Mouse (Mus musculus): ENCODE data around the gene Cxcl16. TPM values are rescaled to one million over a fixed set of nuclear protein-coding genes. Genes with fewer than 3 reads are reported as not detected.
A peak's percentile ranks its signal among the peaks of the same experiment; 100 is the strongest.

The Cxcl16 gene
- polyA plus RNA-seq, 1 experiment: 16.6 TPM

DNA sequence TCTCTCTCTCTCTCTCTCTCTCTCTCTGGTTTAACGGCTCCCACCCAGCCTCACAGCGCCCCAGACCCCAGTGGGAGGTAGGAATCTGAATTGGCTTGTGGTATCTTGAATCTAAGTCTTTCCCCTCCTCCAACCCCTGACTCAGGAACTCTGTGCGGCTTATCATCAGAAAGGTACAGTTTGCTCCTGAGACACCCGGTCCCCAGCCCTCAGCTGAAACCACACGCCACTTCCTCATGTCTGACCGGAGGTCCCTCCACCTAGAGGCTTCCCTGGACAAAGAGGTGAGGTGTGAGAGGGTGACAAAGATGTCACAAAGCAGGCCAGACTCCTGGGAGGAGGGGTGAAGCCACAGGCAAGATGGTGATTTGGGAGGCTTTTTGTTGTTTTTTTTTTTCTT is 22.4 kb downstream of the Cxcl16 start:
- Histone ChIP-seq H3K27ac (ENCODE audit: insufficient read depth, low read length) (no peak overlapping the region), H3K4me1 (ENCODE audit: control insufficient read depth, insufficient read depth, low read length) (peaks cover 3% of the 10 kb centered on the region), H3K9me3 (replicated peaks; ENCODE audit: control insufficient read depth, insufficient read depth, low read length, poor library complexity, severe bottlenecking) (no peaks in the 10 kb centered on the region), H3K4me3 (ENCODE audit: low read depth, low read length) (no peak overlapping the region), H3K27me3 (ENCODE audit: control insufficient read depth, insufficient read depth, low read length, poor library complexity, severe bottlenecking) (no peaks in the 10 kb centered on the region), H3K36me3 (ENCODE audit: control insufficient read depth, insufficient read depth, low read length, poor library complexity, severe bottlenecking) (peaks cover 43% of the 10 kb centered on the region), H3K9ac (ENCODE audit: low read depth, poor library complexity, severe bottlenecking) (no peak overlapping the region)
- TF ChIP-seq CTCF (IDR thresholded peaks at IDR 0.05; ENCODE audit: low read depth, low read length) (no peak), POLR2A (IDR thresholded peaks at IDR 0.05; ENCODE audit: insufficient read depth, low read length) (no peak), EP300 (IDR thresholded peaks at IDR 0.05; ENCODE audit: insufficient read depth, low read depth, low read length) (no peak)

DNA sequence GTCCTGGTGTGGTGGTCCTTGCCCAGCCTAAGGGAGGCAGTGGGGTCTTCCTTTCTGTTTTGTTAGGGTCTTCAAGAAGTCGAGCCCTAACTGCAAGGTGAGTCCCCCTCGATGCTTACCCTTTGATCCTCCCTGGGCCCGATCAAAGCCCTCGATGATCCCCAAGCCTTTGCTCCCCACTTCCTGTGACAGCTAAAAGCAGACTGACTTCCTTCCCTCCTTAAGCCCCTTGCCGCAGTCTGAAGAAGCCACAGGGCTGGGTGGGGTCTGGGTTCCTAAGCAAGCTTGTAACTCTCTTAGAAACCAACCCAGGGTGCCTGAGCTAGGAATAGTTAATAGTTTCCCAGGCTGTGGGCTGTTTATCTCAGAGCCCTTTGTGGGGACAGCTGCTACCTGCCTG is 24.3 kb downstream of the Cxcl16 start:
- no peak overlapping the region for H3K9ac ChIP-seq (ENCODE audit: low read depth, poor library complexity, severe bottlenecking)
- H3K9me3 ChIP-seq (replicated peaks; ENCODE audit: control insufficient read depth, insufficient read depth, low read length, poor library complexity, severe bottlenecking): no peaks in the 10 kb centered on the region
- no peak for TF ChIP-seq EP300 (IDR thresholded peaks at IDR 0.05; ENCODE audit: insufficient read depth, low read depth, low read length)
- TF ChIP-seq POLR2A (IDR thresholded peaks at IDR 0.05; ENCODE audit: insufficient read depth, low read length): no peak
- no peak for TF ChIP-seq CTCF (IDR thresholded peaks at IDR 0.05; ENCODE audit: low read depth, low read length)
- H3K27ac ChIP-seq (ENCODE audit: insufficient read depth, low read length): no peak overlapping the region
- no peak overlapping the region for H3K4me3 ChIP-seq (ENCODE audit: low read depth, low read length)
- peaks cover 38% of the 10 kb centered on the region for H3K36me3 ChIP-seq (ENCODE audit: control insufficient read depth, insufficient read depth, low read length, poor library complexity, severe bottlenecking)
- peaks cover 3% of the 10 kb centered on the region for H3K4me1 ChIP-seq (ENCODE audit: control insufficient read depth, insufficient read depth, low read length)
- no peaks in the 10 kb centered on the region for H3K27me3 ChIP-seq (ENCODE audit: control insufficient read depth, insufficient read depth, low read length, poor library complexity, severe bottlenecking)

DNA sequence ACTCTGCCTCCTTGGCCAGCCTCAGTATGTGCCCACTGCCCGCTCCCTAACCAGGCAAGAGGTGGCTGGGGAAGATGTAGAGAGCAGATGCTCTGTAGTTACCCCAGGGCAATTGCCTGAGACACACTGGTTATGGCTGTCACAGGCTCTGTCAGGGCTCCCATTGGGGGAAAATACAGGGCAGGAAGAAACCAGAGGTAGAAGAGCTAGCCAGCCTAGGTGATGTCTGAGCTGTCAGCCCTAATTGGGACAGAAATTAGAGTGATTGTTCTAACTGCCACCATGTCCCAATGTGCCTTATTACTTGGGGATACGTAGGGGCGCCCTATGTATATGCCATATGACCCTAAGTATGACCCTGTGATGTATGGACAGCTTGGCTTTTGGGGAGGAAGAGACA is 25.8 kb downstream of the Cxcl16 start:
- H3K4me3 ChIP-seq (ENCODE audit: low read depth, low read length): no peak overlapping the region

DNA sequence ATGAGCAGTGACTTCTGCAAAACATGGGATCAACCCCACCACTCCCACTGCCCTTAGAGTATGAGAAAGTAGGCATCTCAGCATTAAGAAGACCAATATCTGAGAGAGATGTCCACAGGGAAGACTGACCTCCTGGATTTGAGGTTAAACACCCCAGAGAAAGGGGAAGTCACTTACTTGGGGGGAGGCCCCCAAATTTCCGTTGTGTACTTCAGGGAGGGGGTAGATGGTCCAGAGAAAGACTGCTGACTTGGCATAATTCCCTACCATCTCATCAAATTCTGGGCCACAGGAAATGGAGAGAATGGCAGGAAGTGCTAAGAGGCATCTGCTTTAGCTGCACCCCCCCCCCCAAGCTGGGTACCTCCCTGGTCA is 26.2 kb downstream of the Cxcl16 start:
- TF ChIP-seq POLR2A (IDR thresholded peaks at IDR 0.05; ENCODE audit: insufficient read depth, low read length) (no peak), EP300 (IDR thresholded peaks at IDR 0.05; ENCODE audit: insufficient read depth, low read depth, low read length) (no peak), CTCF (IDR thresholded peaks at IDR 0.05; ENCODE audit: low read depth, low read length) (no peak)
- H3K4me1 ChIP-seq (ENCODE audit: control insufficient read depth, insufficient read depth, low read length): peaks cover 3% of the 10 kb centered on the region
- H3K9ac ChIP-seq (ENCODE audit: low read depth, poor library complexity, severe bottlenecking): peak overlapping the region; percentile 86
- H3K4me3 ChIP-seq (ENCODE audit: low read depth, low read length): no peak overlapping the region
- H3K27me3 ChIP-seq (ENCODE audit: control insufficient read depth, insufficient read depth, low read length, poor library complexity, severe bottlenecking): no peaks in the 10 kb centered on the region
- H3K9me3 ChIP-seq (replicated peaks; ENCODE audit: control insufficient read depth, insufficient read depth, low read length, poor library complexity, severe bottlenecking): no peaks in the 10 kb centered on the region
- no peak overlapping the region for H3K27ac ChIP-seq (ENCODE audit: insufficient read depth, low read length)
- peaks cover 22% of the 10 kb centered on the region for H3K36me3 ChIP-seq (ENCODE audit: control insufficient read depth, insufficient read depth, low read length, poor library complexity, severe bottlenecking)

More for the DNA sequence above, 25.8 kb downstream of the Cxcl16 start:
- TF ChIP-seq EP300 (IDR thresholded peaks at IDR 0.05; ENCODE audit: insufficient read depth, low read depth, low read length) (no peak), CTCF (IDR thresholded peaks at IDR 0.05; ENCODE audit: low read depth, low read length) (no peak), POLR2A (IDR thresholded peaks at IDR 0.05; ENCODE audit: insufficient read depth, low read length) (no peak)
- no peaks in the 10 kb centered on the region for H3K27me3 ChIP-seq (ENCODE audit: control insufficient read depth, insufficient read depth, low read length, poor library complexity, severe bottlenecking)
- no peak overlapping the region for H3K9ac ChIP-seq (ENCODE audit: low read depth, poor library complexity, severe bottlenecking)
- no peak overlapping the region for H3K27ac ChIP-seq (ENCODE audit: insufficient read depth, low read length)
- peaks cover 3% of the 10 kb centered on the region for H3K4me1 ChIP-seq (ENCODE audit: control insufficient read depth, insufficient read depth, low read length)
- peaks cover 23% of the 10 kb centered on the region for H3K36me3 ChIP-seq (ENCODE audit: control insufficient read depth, insufficient read depth, low read length, poor library complexity, severe bottlenecking)
- no peaks in the 10 kb centered on the region for H3K9me3 ChIP-seq (replicated peaks; ENCODE audit: control insufficient read depth, insufficient read depth, low read length, poor library complexity, severe bottlenecking)

DNA sequence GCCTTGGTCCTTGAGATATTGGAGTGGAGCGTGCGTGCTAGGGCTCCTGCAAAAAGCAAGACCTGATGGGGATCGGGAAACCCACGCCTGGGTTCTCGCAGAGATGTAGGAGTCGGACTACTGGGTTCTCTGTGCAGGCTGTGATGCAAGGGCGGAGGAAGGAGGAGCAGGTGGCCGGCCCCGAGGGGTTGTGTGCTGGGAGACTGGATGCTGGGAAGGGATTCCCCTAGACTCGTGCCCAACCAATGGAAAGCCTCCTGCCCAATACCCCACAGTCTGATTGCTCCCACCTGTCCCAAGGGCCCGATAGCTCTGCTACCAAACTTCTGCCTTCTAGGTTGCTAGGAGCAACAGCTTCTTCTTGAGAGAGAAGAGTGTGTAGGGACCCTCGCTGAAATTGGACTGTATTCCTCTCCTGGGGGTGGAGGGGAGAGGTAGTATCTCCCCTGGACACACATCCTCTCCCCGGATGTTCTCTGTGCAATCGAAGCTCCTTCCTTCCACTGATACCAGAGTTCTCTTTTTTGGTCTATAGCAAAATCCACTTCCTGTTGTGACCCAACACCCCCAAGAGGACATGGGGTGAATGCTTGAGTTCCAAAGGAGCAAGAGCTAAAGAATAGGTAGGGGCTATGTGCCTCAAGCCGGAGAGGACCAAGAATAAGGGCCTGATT is 26.8 kb downstream of the Cxcl16 start:
- peaks cover 18% of the 10 kb centered on the region for H3K36me3 ChIP-seq (ENCODE audit: control insufficient read depth, insufficient read depth, low read length, poor library complexity, severe bottlenecking)
- H3K27ac ChIP-seq (ENCODE audit: insufficient read depth, low read length): no peak overlapping the region
- no peaks in the 10 kb centered on the region for H3K9me3 ChIP-seq (replicated peaks; ENCODE audit: control insufficient read depth, insufficient read depth, low read length, poor library complexity, severe bottlenecking)
- no peak for TF ChIP-seq CTCF (IDR thresholded peaks at IDR 0.05; ENCODE audit: low read depth, low read length)
- TF ChIP-seq EP300 (IDR thresholded peaks at IDR 0.05; ENCODE audit: insufficient read depth, low read depth, low read length): no peak
- TF ChIP-seq POLR2A (IDR thresholded peaks at IDR 0.05; ENCODE audit: insufficient read depth, low read length): no peak
- no peaks in the 10 kb centered on the region for H3K27me3 ChIP-seq (ENCODE audit: control insufficient read depth, insufficient read depth, low read length, poor library complexity, severe bottlenecking)
- H3K4me1 ChIP-seq (ENCODE audit: control insufficient read depth, insufficient read depth, low read length): peaks cover 2% of the 10 kb centered on the region
- H3K9ac ChIP-seq (ENCODE audit: low read depth, poor library complexity, severe bottlenecking): peak overlapping the region; percentile 86
- H3K4me3 ChIP-seq (ENCODE audit: low read depth, low read length): peak overlapping the region; percentile 68

DNA sequence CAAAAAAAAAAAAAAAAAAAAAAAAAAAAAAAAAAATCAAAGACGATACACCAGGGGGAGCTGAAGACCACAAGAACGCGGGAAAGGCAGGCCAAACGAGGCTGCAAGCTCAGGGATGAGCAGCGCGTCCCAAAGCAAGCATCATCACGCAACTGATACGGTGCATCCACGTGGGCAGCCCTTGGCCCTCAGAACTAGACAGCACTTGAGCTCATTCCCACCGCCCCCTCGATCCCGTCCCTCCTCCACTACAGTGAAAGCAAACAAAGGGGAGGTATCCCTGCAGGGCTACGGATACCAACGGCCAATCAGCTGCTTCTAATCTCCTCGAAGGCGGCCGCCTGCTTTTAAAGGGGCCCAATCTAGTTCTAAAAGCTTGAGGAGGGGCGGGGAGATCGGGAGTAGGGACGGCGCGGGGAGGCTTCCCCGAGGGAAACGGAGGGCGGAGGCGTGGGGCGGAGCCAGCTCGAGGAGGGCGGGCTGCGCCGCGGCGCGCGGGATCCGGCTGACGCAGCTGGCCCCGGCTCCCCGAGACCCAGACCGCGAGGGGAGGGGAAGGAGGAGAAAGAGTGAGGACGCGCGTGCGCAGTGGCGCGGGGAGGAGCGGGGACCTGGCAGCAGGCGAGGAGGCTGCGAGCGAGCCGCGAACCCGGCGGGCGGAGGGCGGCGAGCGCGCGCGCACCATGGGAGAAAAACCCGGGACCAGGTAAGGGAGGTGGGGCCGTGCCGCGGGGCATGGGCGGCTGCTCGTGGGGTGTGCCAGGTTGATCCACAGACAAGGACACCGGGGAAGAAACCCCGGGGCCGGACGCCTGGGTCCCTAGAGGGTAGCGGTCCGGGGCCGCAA is 27.5 kb downstream of the Cxcl16 start, which contains the start of gene Arrb2:
Gene Arrb2 (plus strand): TSS at position 588 of the 847 bp plus-strand sequence.
- TF ChIP-seq POLR2A (IDR thresholded peaks at IDR 0.05; ENCODE audit: insufficient read depth, low read length) (peak; percentile 57), CTCF (IDR thresholded peaks at IDR 0.05; ENCODE audit: low read depth, low read length) (peak; percentile 42), EP300 (IDR thresholded peaks at IDR 0.05; ENCODE audit: insufficient read depth, low read depth, low read length) (0 out of 2 replicates have a peak, but pooled peaks have one; percentile 64)
- no peaks in the 10 kb centered on the region for H3K9me3 ChIP-seq (replicated peaks; ENCODE audit: control insufficient read depth, insufficient read depth, low read length, poor library complexity, severe bottlenecking)

More for the DNA sequence above, 27.5 kb downstream of the Cxcl16 start, which contains the start of gene Arrb2:
- peak within 1 kb of the TSS; percentile 86 for H3K9ac ChIP-seq (ENCODE audit: low read depth, poor library complexity, severe bottlenecking)
- peaks cover 12% of the 10 kb centered on the region for H3K36me3 ChIP-seq (ENCODE audit: control insufficient read depth, insufficient read depth, low read length, poor library complexity, severe bottlenecking)
- H3K4me3 ChIP-seq (ENCODE audit: low read depth, low read length): peak within 1 kb of the TSS; percentile 68
- no peak within 1 kb of the TSS for H3K27ac ChIP-seq (ENCODE audit: insufficient read depth, low read length)
- no peaks in the 10 kb centered on the region for H3K27me3 ChIP-seq (ENCODE audit: control insufficient read depth, insufficient read depth, low read length, poor library complexity, severe bottlenecking)
- no peaks in the 10 kb centered on the region for H3K4me1 ChIP-seq (ENCODE audit: control insufficient read depth, insufficient read depth, low read length)

Data from ES-Bruce4 (cell line).